Mouse (Mus musculus) urinary bladder, postnatal 4 days (tissue): ENCODE results near the gene Ank2.

Source experiments
- DNase-seq, 2 experiments: peaks; one replicate each; pipeline ENCODE4 v3.0.0; 2021 to 2022; ENCODE audit warnings: low spot score in 2 of 2

The Ank2 gene

DNA sequence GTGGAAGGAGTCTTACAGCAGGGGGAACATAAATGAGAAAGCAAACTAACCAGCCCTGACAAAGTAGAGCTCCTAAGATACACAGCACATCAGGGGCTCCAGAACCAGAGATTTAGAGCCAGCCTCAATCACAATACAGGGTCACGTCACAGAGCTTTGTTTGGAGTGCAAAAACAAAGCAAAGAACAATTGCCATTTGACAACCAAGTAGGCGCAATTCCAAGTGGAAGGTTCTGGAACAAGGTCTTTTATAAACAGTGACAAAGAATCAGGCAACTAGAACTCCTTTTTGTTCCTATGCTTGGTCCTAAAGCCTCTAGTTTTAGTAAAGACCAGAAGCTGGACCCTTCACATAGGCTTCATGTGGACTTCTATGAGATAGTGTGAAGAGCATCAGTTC is 326.5 kb downstream of the Ank2 start:
- DNase-seq, result no peak

- DNase-seq, result no peak
Observed at GRCm38 (mm10) chr3:127170246-127170645, 328.9 kb downstream of the Ank2 start.

GRCm38 (mm10) chr3:127169114-127169513 is 330.0 kb downstream of the Ank2 start:
- DNase-seq, result no peak

DNA sequence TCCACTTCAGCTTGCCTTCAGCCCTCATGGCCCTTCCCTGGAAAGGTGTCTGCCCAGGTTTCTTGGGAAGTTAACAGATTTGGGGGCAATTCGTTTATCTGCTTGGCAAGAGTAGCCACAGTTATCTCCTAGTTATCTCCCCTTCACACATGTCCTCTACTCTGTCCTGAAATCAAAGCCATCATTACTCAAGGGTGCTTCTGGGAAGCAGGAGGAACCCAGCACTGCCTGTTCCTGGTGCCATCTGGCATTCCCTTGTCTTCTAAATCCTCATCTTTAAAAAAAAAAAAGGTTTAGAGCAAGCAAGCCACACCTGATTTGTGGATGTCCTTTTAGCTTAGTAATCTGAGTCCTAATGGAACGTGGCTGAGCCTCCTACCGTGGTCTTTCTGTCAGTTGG is 335.4 kb downstream of the Ank2 start:
- DNase-seq, result no peak

DNA sequence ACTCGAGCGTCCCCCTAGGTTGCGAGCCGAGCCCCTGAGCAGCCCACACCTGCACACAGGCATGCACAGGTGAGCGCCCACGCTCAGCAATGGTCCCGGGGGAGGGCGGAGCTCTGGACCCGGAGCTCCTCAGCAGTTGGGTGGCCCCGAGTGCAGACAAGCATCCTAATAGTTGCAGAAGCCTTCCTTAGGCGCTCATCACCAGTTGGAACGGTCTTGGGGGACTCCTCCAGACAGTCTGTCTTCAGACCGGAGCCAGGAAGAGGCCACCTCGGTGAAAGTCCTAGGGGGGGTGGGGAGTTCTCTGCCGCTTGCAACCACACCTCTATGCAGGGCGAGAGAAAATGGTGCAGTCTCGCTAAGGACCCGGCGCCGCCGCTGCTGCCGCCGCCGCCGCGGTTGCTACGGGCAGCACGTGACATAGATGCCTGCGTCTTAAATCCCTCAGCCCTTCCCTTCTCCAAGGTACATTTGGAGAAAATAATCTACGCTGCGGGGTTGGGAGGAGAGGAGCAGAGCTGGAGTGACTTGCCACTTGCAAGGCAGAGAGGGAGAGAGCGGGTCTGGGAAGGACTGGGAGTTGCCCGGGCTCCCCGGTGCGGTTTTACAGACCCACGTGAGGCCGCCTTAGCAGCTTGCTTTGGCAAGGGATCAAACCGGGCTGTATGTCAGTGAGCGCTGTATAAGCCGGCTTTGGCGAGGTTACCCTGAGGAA is 337.0 kb downstream of the Ank2 start:
- peak; percentile 18 to 60 for DNase-seq

DNA sequence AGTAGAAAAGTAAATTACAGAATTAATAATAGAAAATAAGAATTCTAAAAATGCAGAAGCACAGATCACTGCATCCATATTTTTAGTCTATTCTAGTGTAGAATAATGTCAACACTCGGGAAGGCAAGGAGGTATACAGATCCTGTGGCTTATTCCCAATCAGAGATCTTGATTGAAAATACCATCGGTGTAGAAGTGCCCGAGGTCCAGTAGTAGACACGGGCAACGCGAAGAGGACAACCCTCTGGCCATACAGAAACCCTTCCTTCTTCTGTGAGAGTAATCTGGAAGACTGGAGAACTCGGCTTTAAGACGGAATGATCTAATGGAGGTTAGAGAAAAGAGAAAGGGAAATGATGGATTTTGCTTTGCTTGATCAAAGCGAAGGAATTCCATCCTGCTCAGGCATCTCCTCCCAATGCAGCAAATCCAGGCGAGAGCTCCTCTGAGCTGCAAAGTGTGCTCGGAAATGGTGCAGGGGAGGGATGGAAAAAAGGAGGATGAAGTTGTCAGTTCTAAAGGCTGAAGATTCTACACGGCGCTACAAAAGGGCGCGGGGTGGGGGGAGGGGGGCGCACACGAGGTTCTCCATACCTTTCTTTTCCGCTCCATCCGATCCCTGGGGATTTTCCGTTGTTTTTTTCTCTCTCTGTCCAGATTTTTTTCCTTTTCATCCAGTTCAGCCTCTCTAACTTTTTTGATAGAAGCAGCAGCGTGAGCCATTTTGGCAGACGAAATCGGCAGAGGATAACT is 337.9 kb downstream of the Ank2 start:
- DNase-seq, result no peak

DNA sequence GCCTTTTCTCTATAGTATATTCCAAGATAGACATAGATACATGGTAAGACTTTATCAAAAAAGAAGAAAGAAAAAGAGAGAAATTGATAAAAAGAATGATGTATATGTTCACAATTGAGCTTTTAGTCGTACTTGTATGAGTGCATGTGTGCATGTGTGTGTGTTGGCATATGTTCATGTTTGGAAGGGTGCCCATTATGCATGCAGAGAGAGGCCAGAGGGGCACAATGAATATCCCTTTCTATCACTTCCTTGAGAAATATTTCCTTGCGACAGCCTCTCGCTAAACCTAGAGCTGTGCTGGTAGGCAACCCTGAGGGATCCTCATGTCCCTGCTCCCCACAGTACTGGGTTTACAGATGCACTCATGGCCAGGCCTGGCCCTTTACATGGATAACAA is 341.4 kb downstream of the Ank2 start:
- no peak for DNase-seq

DNA sequence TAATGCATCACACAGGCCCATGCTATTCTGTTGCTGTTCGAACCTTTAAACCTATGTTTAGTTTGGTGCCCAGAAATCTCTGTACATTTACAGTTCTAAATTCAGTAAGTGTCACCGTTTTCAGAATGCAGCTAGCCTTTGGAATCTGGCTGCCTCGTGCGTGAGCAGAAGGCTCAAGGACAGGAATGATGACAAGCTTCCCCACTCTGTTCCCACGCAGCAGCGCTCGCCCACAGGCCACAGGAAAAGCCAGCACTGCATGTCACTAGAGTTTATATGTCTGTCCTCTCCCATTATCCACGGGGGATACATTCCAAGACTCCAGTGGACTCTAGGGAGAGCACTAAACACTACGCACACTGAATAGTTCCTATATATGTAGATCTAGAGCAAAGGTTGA is 343.1 kb downstream of the Ank2 start:
- DNase-seq, result no peak

DNA sequence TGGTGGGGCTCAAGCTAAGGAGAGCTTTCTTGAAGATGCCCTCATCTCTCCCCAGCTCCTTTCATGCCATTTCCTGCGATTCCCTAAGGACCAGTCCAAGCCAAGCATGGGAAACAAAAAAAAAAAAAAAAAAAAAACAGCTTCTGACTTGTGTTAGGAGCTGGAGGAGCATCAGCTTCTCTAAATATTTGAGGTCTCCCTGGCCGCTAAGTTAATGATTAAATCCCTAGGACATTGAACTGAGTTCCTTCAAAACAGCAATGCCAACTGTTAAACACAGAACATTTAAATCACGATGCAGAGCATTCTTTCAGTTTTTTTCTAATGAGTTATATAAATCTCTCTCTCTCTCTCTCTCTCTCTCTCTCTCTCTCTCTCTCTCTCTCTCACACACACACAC is 345.3 kb downstream of the Ank2 start:
- no peak for DNase-seq

GRCm38 (mm10) chr3:127153443-127153842 is 345.7 kb downstream of the Ank2 start:
- DNase-seq, result no peak

DNA sequence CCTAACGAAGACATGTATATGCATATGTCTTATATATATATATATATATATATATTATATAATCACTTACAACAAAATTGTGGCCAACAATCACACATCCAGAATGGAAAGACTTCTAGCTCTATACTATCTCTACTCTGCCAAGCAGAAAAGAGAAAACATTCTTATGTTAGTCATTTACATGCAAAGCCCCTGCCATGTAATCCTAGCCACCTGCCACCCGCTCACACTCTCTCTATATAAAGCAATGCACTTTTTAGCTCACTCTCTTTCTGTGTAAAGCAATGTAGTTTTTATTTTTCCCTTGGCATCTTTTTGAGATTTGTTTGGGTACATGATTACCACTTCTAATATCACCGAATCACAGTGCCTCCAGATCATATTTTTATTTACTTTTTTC is 350.5 kb downstream of the Ank2 start:
- no peak for DNase-seq

- no peak for DNase-seq
Observed at GRCm38 (mm10) chr3:127140590-127140989, 358.6 kb downstream of the Ank2 start.

DNA sequence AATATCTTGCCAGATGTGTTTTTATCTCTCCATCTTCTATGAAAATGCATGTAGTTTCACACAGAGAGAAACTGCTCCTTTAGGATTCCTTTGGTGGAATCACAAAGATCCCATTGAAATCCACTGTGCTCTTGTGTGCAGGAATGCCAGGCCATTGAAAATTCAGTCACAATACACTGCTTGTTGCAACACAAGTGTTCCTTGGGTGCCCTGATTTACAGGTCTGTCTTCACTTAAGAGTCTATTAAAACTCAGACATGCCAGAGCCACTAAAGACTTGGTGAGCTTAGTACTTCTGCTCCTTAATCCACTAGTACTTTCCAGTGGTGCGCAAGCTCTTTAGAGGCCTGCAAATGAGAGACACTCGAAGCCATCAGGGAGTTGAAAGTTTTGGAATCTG is 359.5 kb downstream of the Ank2 start:
- DNase-seq, result no peak

DNA sequence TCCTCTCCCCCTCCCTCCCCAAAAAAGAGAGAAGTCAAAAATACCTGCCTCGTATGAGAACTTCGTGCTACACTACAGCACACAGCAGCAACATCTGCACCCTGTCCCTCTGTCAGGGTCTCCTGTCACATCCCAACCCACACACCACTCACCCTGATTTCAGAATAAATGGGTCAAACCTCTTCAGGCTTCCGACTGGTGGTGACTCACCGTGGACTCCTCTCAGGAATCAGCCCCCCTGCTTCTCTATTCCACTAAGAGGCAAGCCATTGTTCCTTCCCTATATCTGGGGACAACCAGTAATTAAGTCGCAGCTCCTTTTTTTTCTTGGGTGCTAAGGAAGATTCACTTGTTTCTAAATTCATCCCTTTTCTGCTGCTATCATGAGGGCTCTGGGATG is 361.6 kb downstream of the Ank2 start:
- no peak for DNase-seq

- DNase-seq, result no peak
Observed at GRCm38 (mm10) chr3:127134062-127134461, 365.1 kb downstream of the Ank2 start.

- no peak for DNase-seq
Observed at GRCm38 (mm10) chr3:127131048-127131447, 368.1 kb downstream of the Ank2 start.

DNA sequence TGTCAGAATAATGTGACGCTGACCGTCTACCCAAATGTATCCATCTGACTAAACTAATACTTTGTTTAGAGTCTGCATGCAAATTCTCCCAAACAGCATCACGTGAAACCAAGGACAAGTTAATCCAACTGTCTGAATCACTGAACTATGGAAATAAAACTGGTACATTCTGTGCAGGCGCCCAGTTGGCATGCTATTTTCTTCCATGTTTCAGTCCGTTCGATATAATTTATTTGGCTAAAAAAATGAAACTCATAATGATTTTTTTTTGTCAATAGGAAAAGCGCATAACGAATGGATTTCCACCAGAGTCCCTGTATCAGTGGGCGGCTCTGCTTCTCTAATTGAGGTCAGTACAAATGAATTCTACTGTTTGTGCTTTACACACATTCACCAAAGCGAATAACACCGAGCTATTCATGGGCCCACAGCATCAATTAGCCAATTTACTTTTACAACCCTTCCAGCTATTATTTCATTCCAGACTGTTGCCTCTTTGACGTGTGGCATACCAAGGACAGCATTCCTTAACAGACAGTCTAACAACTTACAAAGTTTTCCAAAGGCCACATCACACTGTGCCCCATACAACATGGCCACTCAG is 368.9 kb downstream of the Ank2 start:
- DNase-seq, result no peak

DNA sequence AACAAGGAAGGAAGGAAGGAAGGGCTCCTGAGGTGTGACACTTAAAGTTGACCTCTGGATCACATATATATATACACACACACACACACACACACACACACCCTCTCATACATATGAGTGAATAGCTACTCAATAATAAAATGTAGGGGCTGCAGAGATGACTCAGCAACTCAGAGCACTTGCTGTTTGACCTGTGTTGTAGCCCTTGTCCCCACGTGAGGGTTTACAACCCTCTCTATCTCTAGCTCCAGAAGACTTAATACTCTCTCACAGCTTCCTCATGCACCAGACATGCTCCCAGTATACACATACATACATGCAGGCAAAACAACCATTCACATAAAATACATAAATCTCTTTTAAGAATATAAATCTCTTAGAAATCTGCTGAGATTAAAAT is 369.4 kb downstream of the Ank2 start:
- no peak for DNase-seq

GRCm38 (mm10) chr3:127127611-127128010 is 371.5 kb downstream of the Ank2 start:
- DNase-seq, result no peak

GRCm38 (mm10) chr3:127126220-127126619 is 372.9 kb downstream of the Ank2 start:
- DNase-seq, result no peak

- DNase-seq, result no peak
Observed at GRCm38 (mm10) chr3:127124375-127124993, 374.7 kb downstream of the Ank2 start.

DNA sequence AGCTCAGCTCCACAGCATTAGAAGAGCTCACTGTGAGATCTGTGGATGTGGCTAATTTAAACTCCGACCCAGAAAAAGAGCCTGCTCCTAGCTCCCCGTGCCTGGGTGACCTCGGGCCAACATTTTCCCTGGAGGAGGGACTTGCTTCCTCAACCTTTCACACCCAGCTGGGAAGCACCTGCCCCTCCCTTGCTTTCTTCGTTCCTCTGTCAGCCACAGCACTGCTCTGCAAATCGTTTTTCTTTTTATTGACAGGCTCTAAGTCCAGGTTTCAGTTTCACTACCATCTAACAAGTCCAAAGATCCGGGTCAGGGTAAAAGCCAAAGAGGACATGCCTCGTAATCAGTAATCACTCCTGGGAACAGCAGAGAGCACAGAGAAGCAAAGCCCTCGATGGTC is 375.8 kb downstream of the Ank2 start:
- no peak for DNase-seq

- DNase-seq, result no peak
Observed at GRCm38 (mm10) chr3:127118777-127119176, 380.4 kb downstream of the Ank2 start.
